Mouse (Mus musculus): Measurements from ENCODE around the gene Dgcr2. TPM values are rescaled to one million over a fixed set of nuclear protein-coding genes. Genes with fewer than 3 reads are reported as not detected.

The Dgcr2 gene
- polyA plus RNA-seq, 1 experiment from 2014 or later, result 21.3 TPM

GRCm38 (mm10) chr16:17813173-17813572, 85.2 kb downstream of the Dgcr2 start:
- Histone ChIP-seq H3K9me3 (replicated peaks; ENCODE audit: control insufficient read depth, low read length) (no peaks in the 10 kb centered on the region), H3K36me3 (ENCODE audit: control insufficient read depth, insufficient read depth) (no peaks in the 10 kb centered on the region), H3K27me3 (ENCODE audit: control insufficient read depth, insufficient read depth, low read depth, low read length) (peaks cover 53% of the 10 kb centered on the region), H3K4me3 (ENCODE audit: low read depth, low read length) (no peak overlapping the region), H3K9ac (ENCODE audit: low read depth, low read length) (no peak overlapping the region), H3K4me1 (ENCODE audit: control insufficient read depth, low read depth, low read length) (peaks cover 3% of the 10 kb centered on the region; the same call in 1 of the 2 replicates), H3K4me2 (ENCODE audit: low read depth, low read length) (no peak overlapping the region), H3K27ac (ENCODE audit: low read length) (no peak overlapping the region)
- 46% methylated on average over 4 of the region's 4 CpGs for WGBS (ENCODE audit: insufficient replicate concordance)
- ATAC-seq (ENCODE audit: low read depth), result no peak

GRCm38 (mm10) chr16:17812120-17812519, 86.2 kb downstream of the Dgcr2 start:
- H3K27me3 ChIP-seq (ENCODE audit: control insufficient read depth, insufficient read depth, low read depth, low read length), result peaks cover 62% of the 10 kb centered on the region

GRCm38 (mm10) chr16:17809711-17810110, 88.7 kb downstream of the Dgcr2 start:
- Histone ChIP-seq H3K9ac (ENCODE audit: low read depth, low read length) (no peak overlapping the region), H3K27ac (ENCODE audit: low read length) (no peak overlapping the region), H3K9me3 (replicated peaks; ENCODE audit: control insufficient read depth, low read length) (no peaks in the 10 kb centered on the region), H3K4me1 (ENCODE audit: control insufficient read depth, low read depth, low read length) (peaks cover 11% of the 10 kb centered on the region), H3K36me3 (ENCODE audit: control insufficient read depth, insufficient read depth) (no peaks in the 10 kb centered on the region), H3K4me2 (ENCODE audit: low read depth, low read length) (no peak overlapping the region), H3K27me3 (ENCODE audit: control insufficient read depth, insufficient read depth, low read depth, low read length) (peaks cover 66% of the 10 kb centered on the region), H3K4me3 (ENCODE audit: low read depth, low read length) (no peak overlapping the region)
- no peak for ATAC-seq (ENCODE audit: low read depth)
- WGBS (ENCODE audit: insufficient replicate concordance), result 31% methylated on average over 7 of the region's 7 CpGs

More at GRCm38 (mm10) chr16:17812120-17812519, 86.2 kb downstream of the Dgcr2 start:
- 4% methylated on average over 5 of the region's 5 CpGs for WGBS (ENCODE audit: insufficient replicate concordance)
- ATAC-seq (ENCODE audit: low read depth), result no peak
- no peak overlapping the region for H3K9ac ChIP-seq (ENCODE audit: low read depth, low read length)
- H3K9me3 ChIP-seq (replicated peaks; ENCODE audit: control insufficient read depth, low read length), result no peaks in the 10 kb centered on the region
- H3K4me1 ChIP-seq (ENCODE audit: control insufficient read depth, low read depth, low read length), result peaks cover 5% of the 10 kb centered on the region
- no peak overlapping the region for H3K27ac ChIP-seq (ENCODE audit: low read length)
- H3K4me3 ChIP-seq (ENCODE audit: low read depth, low read length), result no peak overlapping the region
- H3K36me3 ChIP-seq (ENCODE audit: control insufficient read depth, insufficient read depth), result no peaks in the 10 kb centered on the region
- no peak overlapping the region for H3K4me2 ChIP-seq (ENCODE audit: low read depth, low read length)

- Histone ChIP-seq H3K4me2 (ENCODE audit: low read depth, low read length) (no peak overlapping the region), H3K4me3 (ENCODE audit: low read depth, low read length) (no peak overlapping the region), H3K36me3 (ENCODE audit: control insufficient read depth, insufficient read depth) (no peaks in the 10 kb centered on the region), H3K9ac (ENCODE audit: low read depth, low read length) (no peak overlapping the region), H3K4me1 (ENCODE audit: control insufficient read depth, low read depth, low read length) (peaks cover 16% of the 10 kb centered on the region), H3K27me3 (ENCODE audit: control insufficient read depth, insufficient read depth, low read depth, low read length) (peaks cover 69% of the 10 kb centered on the region), H3K9me3 (replicated peaks; ENCODE audit: control insufficient read depth, low read length) (no peaks in the 10 kb centered on the region), H3K27ac (ENCODE audit: low read length) (no peak overlapping the region)
- 55% methylated on average over 4 of the region's 4 CpGs for WGBS (ENCODE audit: insufficient replicate concordance)
- no peak for ATAC-seq (ENCODE audit: low read depth)
Measured at GRCm38 (mm10) chr16:17809125-17809524, 89.2 kb downstream of the Dgcr2 start.

- Histone ChIP-seq H3K27ac (ENCODE audit: low read length) (no peak overlapping the region), H3K4me3 (ENCODE audit: low read depth, low read length) (peak overlapping the region; percentile 59), H3K4me1 (ENCODE audit: control insufficient read depth, low read depth, low read length) (peaks cover 29% of the 10 kb centered on the region), H3K4me2 (ENCODE audit: low read depth, low read length) (peak overlapping the region; percentile 81), H3K9ac (ENCODE audit: low read depth, low read length) (peak overlapping the region; percentile 52), H3K36me3 (ENCODE audit: control insufficient read depth, insufficient read depth) (no peaks in the 10 kb centered on the region), H3K9me3 (replicated peaks; ENCODE audit: control insufficient read depth, low read length) (no peaks in the 10 kb centered on the region), H3K27me3 (ENCODE audit: control insufficient read depth, insufficient read depth, low read depth, low read length) (peaks cover 81% of the 10 kb centered on the region)
- peak; percentile 74 for ATAC-seq (ENCODE audit: low read depth)
- WGBS (ENCODE audit: insufficient replicate concordance), result 4% methylated on average over 73 of the region's 73 CpGs
Measured at GRCm38 (mm10) chr16:17807192-17808009, 91.0 kb downstream of the Dgcr2 start.

- Histone ChIP-seq H3K36me3 (ENCODE audit: control insufficient read depth, insufficient read depth) (no peaks in the 10 kb centered on the region), H3K4me2 (ENCODE audit: low read depth, low read length) (peak overlapping the region; percentile 81), H3K9me3 (replicated peaks; ENCODE audit: control insufficient read depth, low read length) (no peaks in the 10 kb centered on the region), H3K27me3 (ENCODE audit: control insufficient read depth, insufficient read depth, low read depth, low read length) (peaks cover 88% of the 10 kb centered on the region), H3K27ac (ENCODE audit: low read length) (no peak overlapping the region), H3K4me1 (ENCODE audit: control insufficient read depth, low read depth, low read length) (peaks cover 29% of the 10 kb centered on the region), H3K4me3 (ENCODE audit: low read depth, low read length) (peak overlapping the region; percentile 59), H3K9ac (ENCODE audit: low read depth, low read length) (peak overlapping the region; percentile 52)
- ATAC-seq (ENCODE audit: low read depth), result no peak
- 3% methylated on average over 50 of the region's 50 CpGs for WGBS (ENCODE audit: insufficient replicate concordance)
Measured at GRCm38 (mm10) chr16:17806581-17807191, 91.7 kb downstream of the Dgcr2 start.

- Histone ChIP-seq H3K4me1 (ENCODE audit: control insufficient read depth, low read depth, low read length) (peaks cover 29% of the 10 kb centered on the region), H3K36me3 (ENCODE audit: control insufficient read depth, insufficient read depth) (no peaks in the 10 kb centered on the region), H3K27ac (ENCODE audit: low read length) (no peak overlapping the region), H3K4me3 (ENCODE audit: low read depth, low read length) (peak overlapping the region; percentile 38; the same call in 1 of the 2 replicates), H3K9ac (ENCODE audit: low read depth, low read length) (no peak overlapping the region), H3K9me3 (replicated peaks; ENCODE audit: control insufficient read depth, low read length) (no peaks in the 10 kb centered on the region), H3K27me3 (ENCODE audit: control insufficient read depth, insufficient read depth, low read depth, low read length) (peaks cover 97% of the 10 kb centered on the region), H3K4me2 (ENCODE audit: low read depth, low read length) (peak overlapping the region; percentile 59; the same call in 1 of the 2 replicates)
- 13% methylated on average over 7 of the region's 7 CpGs for WGBS (ENCODE audit: insufficient replicate concordance)
- no peak for ATAC-seq (ENCODE audit: low read depth)
Measured at GRCm38 (mm10) chr16:17804982-17805381, 93.4 kb downstream of the Dgcr2 start.

- Histone ChIP-seq H3K9me3 (replicated peaks; ENCODE audit: control insufficient read depth, low read length) (no peaks in the 10 kb centered on the region), H3K9ac (ENCODE audit: low read depth, low read length) (no peak overlapping the region), H3K4me2 (ENCODE audit: low read depth, low read length) (peak overlapping the region; percentile 59), H3K27me3 (ENCODE audit: control insufficient read depth, insufficient read depth, low read depth, low read length) (peaks cover 97% of the 10 kb centered on the region), H3K36me3 (ENCODE audit: control insufficient read depth, insufficient read depth) (no peaks in the 10 kb centered on the region), H3K27ac (ENCODE audit: low read length) (no peak overlapping the region), H3K4me3 (ENCODE audit: low read depth, low read length) (peak overlapping the region; percentile 38), H3K4me1 (ENCODE audit: control insufficient read depth, low read depth, low read length) (peaks cover 29% of the 10 kb centered on the region)
- ATAC-seq (ENCODE audit: low read depth), result no peak
- WGBS (ENCODE audit: insufficient replicate concordance), result 3% methylated on average over 33 of the region's 33 CpGs
Measured at GRCm38 (mm10) chr16:17804449-17804912, 93.9 kb downstream of the Dgcr2 start.
